Mouse (Mus musculus) embryonic fibroblast, embryonic 13.5 days (primary cell): ENCODE results near the gene Lgals1.

ENCODE experiments used
- CTCF ChIP-seq: IDR thresholded peaks from 2 replicates; pipeline ENCODE4 v1.5.1; 2011; ENCODE audit warnings: mild to moderate bottlenecking, control low read depth, low read length, moderate library complexity, borderline replicate concordance; ENCODE audit not compliant: insufficient read depth
- POLR2A ChIP-seq: IDR thresholded peaks from 2 replicates; pipeline ENCODE4 v1.6.1; 2011; ENCODE audit warnings: low read depth, mild to moderate bottlenecking, control low read depth, low read length, moderate library complexity

DNA sequence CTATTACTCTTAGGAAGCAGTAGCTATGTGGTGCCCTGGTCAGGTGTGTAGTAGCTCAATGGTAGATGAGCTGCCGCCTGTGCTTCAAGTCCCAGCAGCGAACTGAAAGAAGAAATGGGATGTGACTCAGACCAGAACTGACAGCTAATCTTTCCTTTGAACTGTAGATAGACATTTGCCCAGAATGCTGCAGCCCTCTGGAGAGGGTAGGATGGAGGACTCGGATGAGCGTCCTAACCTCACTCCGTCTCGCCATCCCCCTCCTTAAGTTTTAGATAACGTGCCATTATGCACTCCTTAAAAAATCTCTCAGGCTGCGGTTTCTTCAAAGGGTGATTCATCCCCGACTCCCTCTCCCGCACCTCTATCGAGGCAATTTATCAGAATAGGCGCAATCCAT, 6.6 kb upstream of the Lgals1 start:
- no peak for TF ChIP-seq CTCF
- no peak for TF ChIP-seq POLR2A
